ENCODE assay signal across 8 mouse cellular contexts in the genomic region with DNA sequence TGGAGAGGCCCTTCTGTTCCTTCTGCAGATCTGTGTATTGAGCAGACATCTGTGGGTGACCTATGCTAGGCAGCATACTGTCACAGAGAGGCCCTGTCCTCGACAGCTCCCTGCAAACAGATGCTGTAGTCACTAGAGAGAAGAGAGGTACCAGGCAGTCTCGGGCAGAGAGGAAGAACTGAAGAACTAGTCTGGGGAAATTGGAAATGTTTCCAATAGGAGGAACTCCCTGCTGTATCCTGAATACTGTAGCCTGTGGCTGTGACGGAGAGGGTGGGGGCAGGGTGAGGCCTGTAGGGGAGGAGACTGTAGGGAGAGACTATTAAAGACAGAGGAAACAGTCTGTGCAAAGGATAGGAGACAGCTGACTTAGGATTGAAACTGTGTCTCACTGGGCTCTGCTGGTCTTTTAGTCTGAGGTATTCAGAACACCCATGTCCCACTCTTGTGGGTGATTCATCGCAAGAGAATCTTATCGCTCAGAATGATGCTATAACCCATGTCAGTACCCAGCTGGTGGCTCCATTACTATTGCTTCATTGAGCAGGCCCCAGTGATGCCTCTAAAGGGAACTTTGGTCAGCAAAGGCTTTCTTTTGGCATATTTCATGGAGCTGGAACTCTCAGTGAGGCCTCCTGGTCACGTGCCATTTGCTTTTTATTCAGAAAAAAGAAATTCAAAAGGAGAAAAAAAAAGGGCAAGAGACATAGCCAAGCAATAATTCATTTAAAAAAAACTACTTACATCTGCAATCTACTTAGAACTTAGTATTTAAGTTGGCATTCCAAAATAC. TPM values are rescaled to one million over a fixed set of nuclear protein-coding genes. Genes with fewer than 3 reads are reported as not detected.
DNase-seq lines count a peak whose midpoint lies in the region; ATAC-seq lines count a peak whose summit lies in the region.

No protein-coding gene starts in this region.

- H3K9ac ChIP-seq in intestine, embryonic 16.5 days (ENCODE audit: low read depth, low read length), result no peak overlapping the region
- H3K9ac ChIP-seq in midbrain, embryonic 12.5 days (replicated peaks), result no peak overlapping the region

- no peaks in the 10 kb centered on the region for H3K9me3 ChIP-seq in intestine, embryonic 16.5 days (ENCODE audit: control insufficient read depth, low read length)
- H3K9me3 ChIP-seq in midbrain, embryonic 12.5 days, result no peaks in the 10 kb centered on the region

- 38% methylated on average over 6 of the region's 6 CpGs for WGBS in intestine, embryonic 16.5 days
- WGBS in midbrain, embryonic 12.5 days, result 60% methylated on average over 6 of the region's 6 CpGs

- H3K4me2 ChIP-seq in intestine, embryonic 16.5 days (ENCODE audit: low read depth, low read length), result no peak overlapping the region
- no peak overlapping the region for H3K4me2 ChIP-seq in midbrain, embryonic 12.5 days (replicated peaks)

- peak; percentile 21 for DNase-seq in embryo, embryonic 11 days
- no peak for DNase-seq in embryo, embryonic 10 days (ENCODE audit: low spot score)
- DNase-seq in CD4-positive, CD25-positive, alpha-beta regulatory T cell, adult 2 months (ENCODE audit: low read depth, low spot score), result peak; percentile 28
- peak; percentile 98 for DNase-seq in heart, adult 11 months
- no peak for DNase-seq in c-Kit-positive CD71-positive TER-119-positive erythroid progenitor cells, embryonic 14.5 days (ENCODE audit: low spot score)
- DNase-seq in ovary, postnatal 10 days (ENCODE audit: low spot score), result no peak

- peak; percentile 56 for ATAC-seq in intestine, embryonic 16.5 days
- ATAC-seq in midbrain, embryonic 12.5 days (ENCODE audit: low FRiP score, low read depth), result peak; percentile 35

- H3K4me3 ChIP-seq in intestine, embryonic 16.5 days (ENCODE audit: low read length), result no peak overlapping the region
- H3K4me3 ChIP-seq in midbrain, embryonic 12.5 days, result no peak overlapping the region

- H3K36me3 ChIP-seq in intestine, embryonic 16.5 days (ENCODE audit: control insufficient read depth, insufficient read depth, low read length), result no peaks in the 10 kb centered on the region
- no peaks in the 10 kb centered on the region for H3K36me3 ChIP-seq in midbrain, embryonic 12.5 days

- H3K27me3 ChIP-seq in intestine, embryonic 16.5 days (replicated peaks; ENCODE audit: control insufficient read depth, insufficient read depth, low read length), result no peaks in the 10 kb centered on the region
- H3K27me3 ChIP-seq in midbrain, embryonic 12.5 days, result no peaks in the 10 kb centered on the region

- peak overlapping the region; percentile 72 for H3K27ac ChIP-seq in intestine, embryonic 16.5 days (ENCODE audit: low read length)
- H3K27ac ChIP-seq in midbrain, embryonic 12.5 days (replicated peaks), result no peak overlapping the region

- H3K4me1 ChIP-seq in intestine, embryonic 16.5 days (ENCODE audit: control insufficient read depth, insufficient read depth, low read length), result peaks cover 43% of the 10 kb centered on the region
- peaks cover 6% of the 10 kb centered on the region; the same call in 1 of the 2 replicates for H3K4me1 ChIP-seq in midbrain, embryonic 12.5 days

RNA-seq across cellular contexts. Expression of a gene that starts 43.4 kb away (rescaled TPM):
- polyA plus RNA-seq in intestine, embryonic 16.5 days (2015; fragmentation: Nextera tagmentation; extraction: Ambion mirVana), result 14.4 and 17.5 TPM in 2 replicates
- 24.1 and 25.5 TPM in 2 replicates for polyA plus RNA-seq in midbrain, embryonic 12.5 days (2016; fragmentation: Nextera tagmentation; extraction: Ambion mirVana)

Comparison
In these comparisons a context has a peak if more than half of its experiments do, and no peak if none do; other contexts are left out.
1. DNase-seq: peak in embryo, embryonic 11 days (single experiment), CD4-positive, CD25-positive, alpha-beta regulatory T cell, adult 2 months (single experiment) and heart, adult 11 months (single experiment); none in embryo, embryonic 10 days (single experiment), c-Kit-positive CD71-positive TER-119-positive erythroid progenitor cells, embryonic 14.5 days (single experiment) and ovary, postnatal 10 days (single experiment).